Comparison of ENCODE assay signal across 9 mouse cellular contexts in the genomic region with DNA sequence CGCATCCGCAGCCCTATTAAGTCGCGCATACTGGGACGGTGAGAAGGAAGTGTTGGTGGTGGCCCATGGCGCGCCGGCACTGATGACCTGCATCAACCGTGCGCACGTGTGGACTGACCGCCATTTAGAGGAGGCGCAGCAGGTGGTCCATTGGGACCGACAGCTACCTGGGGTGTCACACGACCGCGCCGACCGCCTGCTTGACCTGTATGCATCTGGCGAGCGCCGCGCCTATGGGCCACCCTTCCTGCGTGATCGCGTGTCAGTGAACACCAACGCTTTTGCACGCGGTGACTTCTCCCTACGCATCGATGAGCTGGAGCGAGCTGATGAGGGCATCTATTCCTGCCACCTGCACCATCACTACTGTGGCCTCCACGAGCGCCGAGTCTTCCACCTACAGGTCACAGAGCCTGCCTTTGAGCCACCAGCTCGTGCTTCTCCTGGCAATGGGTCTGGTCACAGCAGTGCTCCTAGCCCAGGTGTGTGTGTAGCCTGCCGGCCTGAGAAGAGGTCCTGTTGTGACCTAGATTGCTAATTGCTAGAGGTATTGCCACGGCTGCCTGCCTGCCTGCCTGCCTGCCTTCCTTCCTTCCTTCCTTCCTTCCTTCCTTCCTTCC. TPM values are rescaled to one million over a fixed set of nuclear protein-coding genes. Genes with fewer than 3 reads are reported as not detected.
A peak's percentile ranks its signal among the peaks of the same experiment; 100 is the strongest.
DNase-seq lines count a peak whose midpoint lies in the region; ATAC-seq and TF ChIP-seq lines count a peak whose summit lies in the region.
"Had no signal": no experiment of that assay in that cellular context is flagged by ENCODE, and none has a peak within 500 bp of the region (broad histone marks: within the 10 kb centered on the region; RNA-seq: fewer than 3 reads in every experiment).

No protein-coding gene starts in this region.

- no peaks in the 10 kb centered on the region for H3K9me3 ChIP-seq in forebrain, embryonic 11.5 days (ENCODE audit: control insufficient read depth, low read length)
- no peaks in the 10 kb centered on the region for H3K9me3 ChIP-seq in forebrain, embryonic 16.5 days (ENCODE audit: control insufficient read depth, low read length)
- no peaks in the 10 kb centered on the region for H3K9me3 ChIP-seq in limb, embryonic 12.5 days

- no peaks in the 10 kb centered on the region for H3K36me3 ChIP-seq in forebrain, embryonic 11.5 days (ENCODE audit: control insufficient read depth, insufficient read depth, low read length)
- no peaks in the 10 kb centered on the region for H3K36me3 ChIP-seq in forebrain, embryonic 16.5 days (ENCODE audit: control insufficient read depth, insufficient read depth)
- no peaks in the 10 kb centered on the region; the same call in 1 of the 2 replicates for H3K36me3 ChIP-seq in testis, adult 2 months (ENCODE audit: control insufficient read depth, insufficient read depth, low read length)
- peaks cover 25% of the 10 kb centered on the region for H3K36me3 ChIP-seq in limb, embryonic 12.5 days
- no peaks in the 10 kb centered on the region for H3K36me3 ChIP-seq in splenic B cell, adult 2 months (ENCODE audit: control insufficient read depth, insufficient read depth, low read length, poor library complexity, severe bottlenecking)

- TF ChIP-seq POLR2A in testis, adult 2 months (IDR thresholded peaks at IDR 0.05; ENCODE audit: control insufficient read depth, low read depth, low read length), result no peak

- H3K27me3 ChIP-seq in forebrain, embryonic 11.5 days (ENCODE audit: control insufficient read depth, insufficient read depth, low read length), result peaks cover 5% of the 10 kb centered on the region; the same call in 1 of the 2 replicates
- H3K27me3 ChIP-seq in forebrain, embryonic 16.5 days (replicated peaks; ENCODE audit: control insufficient read depth, insufficient read depth, low read length), result no peaks in the 10 kb centered on the region; the same call in 1 of the 2 replicates
- no peaks in the 10 kb centered on the region for H3K27me3 ChIP-seq in testis, adult 2 months (ENCODE audit: control insufficient read depth, insufficient read depth, low read length)
- peaks cover 8% of the 10 kb centered on the region; the same call in 1 of the 2 replicates for H3K27me3 ChIP-seq in limb, embryonic 12.5 days
- no peaks in the 10 kb centered on the region for H3K27me3 ChIP-seq in splenic B cell, adult 2 months (ENCODE audit: control insufficient read depth, insufficient read depth, low read length, poor library complexity, severe bottlenecking)
- H3K27me3 ChIP-seq: CH12.LX had no signal

- no peak for ATAC-seq in forebrain, embryonic 11.5 days (replicated peaks; ENCODE audit: low FRiP score)
- ATAC-seq in forebrain, embryonic 16.5 days, result no peak
- ATAC-seq in limb, embryonic 12.5 days (ENCODE audit: insufficient number of reproducible peaks, insufficient read depth, low FRiP score, low TSS enrichment, low read depth), result 0 out of 2 replicates have a peak, but pooled peaks have one; percentile 2

- peak overlapping the region; percentile 31; the same call in 1 of the 2 replicates for H3K4me3 ChIP-seq in forebrain, embryonic 11.5 days (ENCODE audit: low read depth, low read length)
- no peak overlapping the region for H3K4me3 ChIP-seq in forebrain, embryonic 16.5 days (replicated peaks; ENCODE audit: low read length)
- peak overlapping the region; percentile 58 for H3K4me3 ChIP-seq in testis, adult 2 months (ENCODE audit: control insufficient read depth, low read depth, low read length)
- H3K4me3 ChIP-seq in limb, embryonic 12.5 days (replicated peaks), result peak overlapping the region; percentile 52; the same call in 1 of the 2 replicates

- no peak overlapping the region for H3K9ac ChIP-seq in forebrain, embryonic 11.5 days (ENCODE audit: low read length)
- H3K9ac ChIP-seq in forebrain, embryonic 16.5 days (replicated peaks; ENCODE audit: low read depth, low read length), result no peak overlapping the region
- peak overlapping the region; percentile 59; the same call in 1 of the 2 replicates for H3K9ac ChIP-seq in limb, embryonic 12.5 days (replicated peaks)

- peaks cover 20% of the 10 kb centered on the region; the same call in 1 of the 2 replicates for H3K4me1 ChIP-seq in forebrain, embryonic 11.5 days (replicated peaks; ENCODE audit: control insufficient read depth, insufficient read depth, low read length)
- H3K4me1 ChIP-seq in forebrain, embryonic 16.5 days (replicated peaks; ENCODE audit: control insufficient read depth, insufficient read depth, low read length), result peaks cover 16% of the 10 kb centered on the region
- H3K4me1 ChIP-seq in testis, adult 2 months (ENCODE audit: control insufficient read depth, insufficient read depth, low read length), result peaks cover 27% of the 10 kb centered on the region
- H3K4me1 ChIP-seq in limb, embryonic 12.5 days (replicated peaks), result peaks cover 35% of the 10 kb centered on the region

- no peak for TF ChIP-seq CTCF in testis, adult 2 months (IDR thresholded peaks at IDR 0.05; ENCODE audit: control insufficient read depth, insufficient read depth, insufficient replicate concordance, low read depth, low read length)

- WGBS in forebrain, embryonic 11.5 days, result 29% methylated on average over 38 of the region's 38 CpGs
- WGBS in forebrain, embryonic 16.5 days, result 37% methylated on average over 38 of the region's 38 CpGs
- 43% methylated on average over 38 of the region's 38 CpGs for WGBS in limb, embryonic 12.5 days

- H3K27ac ChIP-seq in forebrain, embryonic 11.5 days (ENCODE audit: low read depth, low read length), result no peak overlapping the region
- H3K27ac ChIP-seq in forebrain, embryonic 16.5 days (ENCODE audit: low read length), result no peak overlapping the region
- no peak overlapping the region for H3K27ac ChIP-seq in testis, adult 2 months (ENCODE audit: control insufficient read depth, insufficient read depth, low read depth, low read length)
- H3K27ac ChIP-seq in limb, embryonic 12.5 days, result no peak overlapping the region

- H3K4me2 ChIP-seq in forebrain, embryonic 11.5 days (ENCODE audit: low read depth, low read length, severe bottlenecking), result peak overlapping the region; percentile 51; the same call in 1 of the 2 replicates
- H3K4me2 ChIP-seq in forebrain, embryonic 16.5 days (ENCODE audit: low read length), result no peak overlapping the region
- H3K4me2 ChIP-seq in limb, embryonic 12.5 days, result peak overlapping the region; percentile 98

- peak; percentile 57 for DNase-seq in forebrain, embryonic 11.5 days (ENCODE audit: low spot score)
- no peak for DNase-seq in testis, postnatal 14 days (ENCODE audit: low spot score)
- peak; percentile 64 for DNase-seq in splenic B cell, adult 2 months (ENCODE audit: low read depth, low spot score)
- DNase-seq in adrenal gland, adult 8-10 months, result no peak
- DNase-seq in layer of hippocampus, adult 8-10 months (ENCODE audit: low spot score in 2 of 2), result no peak

RNA-seq across cellular contexts. Expression of gene Mxra8, which starts 2.3 kb away (rescaled TPM):
- polyA plus RNA-seq in forebrain, embryonic 11.5 days (2014; fragmentation: Nextera tagmentation; extraction: Ambion mirVana), result 28.8 and 29.3 TPM in 2 replicates
- 16.9 and 19.8 TPM in 2 replicates for polyA plus RNA-seq in forebrain, embryonic 16.5 days (2015; fragmentation: Nextera tagmentation; extraction: Ambion mirVana)
- polyA plus RNA-seq in testis, adult 2 months (2012; rRNA removed), result 114 and 149 TPM in 2 replicates
- polyA plus RNA-seq in limb, embryonic 12.5 days (2016; fragmentation: Nextera tagmentation; extraction: Ambion mirVana), result 44.9 and 62.1 TPM in 2 replicates
- 10 to 100 TPM; 45.1 to 93.9 (median 66.8) TPM for total RNA-seq in adrenal gland, adult 8-10 months (2022)
- 10 to 100 TPM in 2 of 4 experiments, 1 to 10 TPM in 2; 7.4 to 10.9 (median 9.6) TPM for total RNA-seq in layer of hippocampus, adult 8-10 months (2022)

RNA-seq across cellular contexts. Expression of gene Dvl1, which starts 5.4 kb away (rescaled TPM):
- 17.9 and 18.0 TPM in 2 replicates for polyA plus RNA-seq in forebrain, embryonic 11.5 days (2014; fragmentation: Nextera tagmentation; extraction: Ambion mirVana)
- polyA plus RNA-seq in forebrain, embryonic 16.5 days (2015; fragmentation: Nextera tagmentation; extraction: Ambion mirVana), result 7.0 and 10.0 TPM in 2 replicates
- polyA plus RNA-seq in testis, adult 2 months (2012; rRNA removed), result 132 and 135 TPM in 2 replicates
- 5.5 and 14.7 TPM in 2 replicates for polyA plus RNA-seq in limb, embryonic 12.5 days (2016; fragmentation: Nextera tagmentation; extraction: Ambion mirVana)
- total RNA-seq in adrenal gland, adult 8-10 months (2022), result 100 to 1,000 TPM in 1 of 4 experiments, 10 to 100 TPM in 3; 69.6 to 110 (median 73.1) TPM
- total RNA-seq in layer of hippocampus, adult 8-10 months (2022), result 10 to 100 TPM; 71.0 to 91.3 (median 82.6) TPM

RNA-seq across cellular contexts. Expression of gene Aurkaip1, which starts 10.7 kb away (rescaled TPM):
- 132 and 141 TPM in 2 replicates for polyA plus RNA-seq in forebrain, embryonic 11.5 days (2014; fragmentation: Nextera tagmentation; extraction: Ambion mirVana)
- 111 and 121 TPM in 2 replicates for polyA plus RNA-seq in forebrain, embryonic 16.5 days (2015; fragmentation: Nextera tagmentation; extraction: Ambion mirVana)
- polyA plus RNA-seq in testis, adult 2 months (2012; rRNA removed), result 108 and 116 TPM in 2 replicates
- 146 and 151 TPM in 2 replicates for polyA plus RNA-seq in limb, embryonic 12.5 days (2016; fragmentation: Nextera tagmentation; extraction: Ambion mirVana)
- 100 to 1,000 TPM; 134 to 175 (median 158) TPM for total RNA-seq in adrenal gland, adult 8-10 months (2022)
- total RNA-seq in layer of hippocampus, adult 8-10 months (2022), result 100 to 1,000 TPM in 1 of 4 experiments, 10 to 100 TPM in 3; 95.2 to 103 (median 97.9) TPM

RNA-seq across cellular contexts. Expression of gene Tas1r3, which starts 21.4 kb away (rescaled TPM):
- polyA plus RNA-seq in forebrain, embryonic 11.5 days (2014; fragmentation: Nextera tagmentation; extraction: Ambion mirVana), result 0.45 and 0.60 TPM in 2 replicates
- polyA plus RNA-seq in forebrain, embryonic 16.5 days (2015; fragmentation: Nextera tagmentation; extraction: Ambion mirVana), result 0.72 and 0.84 TPM in 2 replicates
- 1.9 and 2.3 TPM in 2 replicates for polyA plus RNA-seq in testis, adult 2 months (2012; rRNA removed)
- 0.39 and 0.74 TPM in 2 replicates for polyA plus RNA-seq in limb, embryonic 12.5 days (2016; fragmentation: Nextera tagmentation; extraction: Ambion mirVana)
- 1 to 10 TPM in 1 of 4 experiments, under 1 TPM in 3; 0.46 to 1.2 (median 0.62) TPM for total RNA-seq in adrenal gland, adult 8-10 months (2022)
- total RNA-seq in layer of hippocampus, adult 8-10 months (2022), result under 1 TPM; 0.25 to 0.32 (median 0.31) TPM

RNA-seq across cellular contexts. Expression of gene Cptp, which starts 27.5 kb away (rescaled TPM):
- 22.3 and 27.0 TPM in 2 replicates for polyA plus RNA-seq in forebrain, embryonic 11.5 days (2014; fragmentation: Nextera tagmentation; extraction: Ambion mirVana)
- 22.5 and 23.8 TPM in 2 replicates for polyA plus RNA-seq in forebrain, embryonic 16.5 days (2015; fragmentation: Nextera tagmentation; extraction: Ambion mirVana)
- polyA plus RNA-seq in testis, adult 2 months (2012; rRNA removed), result 223 and 230 TPM in 2 replicates
- 13.6 and 14.2 TPM in 2 replicates for polyA plus RNA-seq in limb, embryonic 12.5 days (2016; fragmentation: Nextera tagmentation; extraction: Ambion mirVana)
- total RNA-seq in adrenal gland, adult 8-10 months (2022), result 10 to 100 TPM; 16.4 to 29.0 (median 17.9) TPM
- 10 to 100 TPM; 27.8 to 41.9 (median 29.5) TPM for total RNA-seq in layer of hippocampus, adult 8-10 months (2022)

Comparison
In these comparisons a context has a peak if more than half of its experiments do, and no peak if none do; other contexts are left out.
1. DNase-seq: peak in forebrain, embryonic 11.5 days (single experiment) and splenic B cell, adult 2 months (single experiment); none in testis, postnatal 14 days (single experiment), adrenal gland, adult 8-10 months (single experiment) and layer of hippocampus, adult 8-10 months (0 of 2).